Mouse (Mus musculus) layer of hippocampus, adult 9-11 months (tissue): ENCODE data around the gene Rnf215.
"Not testable (repeated sequence)": the region's sequence is repeated elsewhere in the genome, so short reads cannot be mapped to it uniquely, and the experiment has no call there.

Experiments used
- DNase-seq: peaks from one replicate; pipeline ENCODE4 v3.0.0; 2022

Rnf215 gene

GRCm38 (mm10) chr11:4134986-4135935 is at the start of gene Rnf215:
Gene Rnf215 (plus strand): TSS chr11:4135202.
- peak; percentile 82 for DNase-seq

GRCm38 (mm10) chr11:4086246-4086645 is 48.8 kb upstream of the Rnf215 start:
- no peak for DNase-seq

- peak; percentile 86 for DNase-seq
Measured at GRCm38 (mm10) chr11:4087267-4087666, 47.7 kb upstream of the Rnf215 start.

- no peak for DNase-seq
Measured at GRCm38 (mm10) chr11:4093459-4094377, 41.3 kb upstream of the Rnf215 start.

GRCm38 (mm10) chr11:4094378-4095170 is 40.4 kb upstream of the Rnf215 start:
- peak; percentile 67 for DNase-seq

- peak; percentile 72 for DNase-seq
Measured at GRCm38 (mm10) chr11:4095171-4096053, 39.6 kb upstream of the Rnf215 start, which contains the start of gene Mtfp1. Gene Mtfp1 (minus strand): TSS chr11:4095445.

GRCm38 (mm10) chr11:4096054-4096984 is 38.7 kb upstream of the Rnf215 start:
- DNase-seq: peak; percentile 99

GRCm38 (mm10) chr11:4097091-4097621 is 37.8 kb upstream of the Rnf215 start:
- DNase-seq: no peak

GRCm38 (mm10) chr11:4098120-4098519 is 36.9 kb upstream of the Rnf215 start:
- no peak for DNase-seq

- no peak for DNase-seq
Measured at GRCm38 (mm10) chr11:4098816-4099215, 36.2 kb upstream of the Rnf215 start.

GRCm38 (mm10) chr11:4099447-4099846 is 35.6 kb upstream of the Rnf215 start:
- no peak for DNase-seq

- no peak for DNase-seq
Measured at GRCm38 (mm10) chr11:4101851-4102250, 33.2 kb upstream of the Rnf215 start.

- DNase-seq: no peak
Measured at GRCm38 (mm10) chr11:4103522-4103921, 31.5 kb upstream of the Rnf215 start.

- DNase-seq: no peak
Measured at GRCm38 (mm10) chr11:4104989-4105388, 30.0 kb upstream of the Rnf215 start.

GRCm38 (mm10) chr11:4105444-4105843 is 29.6 kb upstream of the Rnf215 start:
- peak; percentile 82 for DNase-seq

GRCm38 (mm10) chr11:4107901-4108300 is 27.1 kb upstream of the Rnf215 start:
- not testable (repeated sequence) for DNase-seq

- no peak for DNase-seq
Measured at GRCm38 (mm10) chr11:4108691-4109090, 26.3 kb upstream of the Rnf215 start.

- no peak for DNase-seq
Measured at GRCm38 (mm10) chr11:4112033-4112432, 23.0 kb upstream of the Rnf215 start.

GRCm38 (mm10) chr11:4112861-4113260 is 22.1 kb upstream of the Rnf215 start:
- DNase-seq: no peak

GRCm38 (mm10) chr11:4113496-4113895 is 21.5 kb upstream of the Rnf215 start:
- no peak for DNase-seq
